Mouse (Mus musculus): Measurements from ENCODE around the gene Rps6kb2.
"Not testable (repeated sequence)": the region's sequence is repeated elsewhere in the genome, so short reads cannot be mapped to it uniquely, and the experiment has no call there.

The Rps6kb2 gene

GRCm38 (mm10) chr19:4142416-4143173 is 20.6 kb downstream of the Rps6kb2 start:
- DNase-seq (ENCODE audit: low spot score): no peak

GRCm38 (mm10) chr19:4140147-4140546 is 23.0 kb downstream of the Rps6kb2 start:
- no peak for DNase-seq (ENCODE audit: low spot score)

GRCm38 (mm10) chr19:4139446-4139845 is 23.7 kb downstream of the Rps6kb2 start, which contains the start of gene Gpr152:
Gene Gpr152 (plus strand): TSS chr19:4139787.
- no peak for DNase-seq (ENCODE audit: low spot score)

GRCm38 (mm10) chr19:4137913-4138312 is 25.2 kb downstream of the Rps6kb2 start:
- DNase-seq (ENCODE audit: low spot score): no peak

- DNase-seq (ENCODE audit: low spot score): no peak
These were observed 26.7 kb downstream of the Rps6kb2 start for GRCm38 (mm10) chr19:4136463-4136862.

- DNase-seq (ENCODE audit: low spot score): not testable (repeated sequence)
These were observed 27.2 kb downstream of the Rps6kb2 start for GRCm38 (mm10) chr19:4135963-4136345.

GRCm38 (mm10) chr19:4135229-4135962 is 27.8 kb downstream of the Rps6kb2 start:
- DNase-seq (ENCODE audit: low spot score): not testable (repeated sequence)

- DNase-seq (ENCODE audit: low spot score): no peak
These were observed 28.8 kb downstream of the Rps6kb2 start for GRCm38 (mm10) chr19:4134354-4134753.

- DNase-seq (ENCODE audit: low spot score): no peak
These were observed 31.4 kb downstream of the Rps6kb2 start for GRCm38 (mm10) chr19:4131768-4132167.

- DNase-seq (ENCODE audit: low spot score): no peak
These were observed 32.1 kb downstream of the Rps6kb2 start for GRCm38 (mm10) chr19:4131075-4131474.

- no peak for DNase-seq (ENCODE audit: low spot score)
These were observed 33.0 kb downstream of the Rps6kb2 start for GRCm38 (mm10) chr19:4130106-4130505.

GRCm38 (mm10) chr19:4129462-4129861 is 33.7 kb downstream of the Rps6kb2 start:
- no peak for DNase-seq (ENCODE audit: low spot score)

GRCm38 (mm10) chr19:4126759-4127495 is 36.2 kb downstream of the Rps6kb2 start:
- no peak for DNase-seq (ENCODE audit: low spot score)

GRCm38 (mm10) chr19:4125741-4126696 is 37.1 kb downstream of the Rps6kb2 start, which contains the start of gene Aip:
Gene Aip (minus strand): TSS chr19:4125858.
- peak; percentile 97 for DNase-seq (ENCODE audit: low spot score)

- not testable (repeated sequence) for DNase-seq (ENCODE audit: low spot score)
These were observed 37.9 kb downstream of the Rps6kb2 start for GRCm38 (mm10) chr19:4125268-4125667.

- DNase-seq (ENCODE audit: low spot score): no peak
These were observed 38.7 kb downstream of the Rps6kb2 start for GRCm38 (mm10) chr19:4124432-4124831.

GRCm38 (mm10) chr19:4122411-4123370 is 40.5 kb downstream of the Rps6kb2 start:
- no peak for DNase-seq (ENCODE audit: low spot score)

- DNase-seq (ENCODE audit: low spot score): not testable (repeated sequence)
These were observed 41.3 kb downstream of the Rps6kb2 start for GRCm38 (mm10) chr19:4121896-4122295.

- peak; percentile 96 for DNase-seq (ENCODE audit: low spot score)
These were observed 41.9 kb downstream of the Rps6kb2 start for GRCm38 (mm10) chr19:4121097-4121805.
